Mouse (Mus musculus): ENCODE measurements around the gene Enpp3. TPM values are rescaled to one million over a fixed set of nuclear protein-coding genes. Genes with fewer than 3 reads are reported as not detected.

Gene Enpp3
- polyA plus RNA-seq, 1 experiment from 2014 or later: 3.4 TPM

DNA sequence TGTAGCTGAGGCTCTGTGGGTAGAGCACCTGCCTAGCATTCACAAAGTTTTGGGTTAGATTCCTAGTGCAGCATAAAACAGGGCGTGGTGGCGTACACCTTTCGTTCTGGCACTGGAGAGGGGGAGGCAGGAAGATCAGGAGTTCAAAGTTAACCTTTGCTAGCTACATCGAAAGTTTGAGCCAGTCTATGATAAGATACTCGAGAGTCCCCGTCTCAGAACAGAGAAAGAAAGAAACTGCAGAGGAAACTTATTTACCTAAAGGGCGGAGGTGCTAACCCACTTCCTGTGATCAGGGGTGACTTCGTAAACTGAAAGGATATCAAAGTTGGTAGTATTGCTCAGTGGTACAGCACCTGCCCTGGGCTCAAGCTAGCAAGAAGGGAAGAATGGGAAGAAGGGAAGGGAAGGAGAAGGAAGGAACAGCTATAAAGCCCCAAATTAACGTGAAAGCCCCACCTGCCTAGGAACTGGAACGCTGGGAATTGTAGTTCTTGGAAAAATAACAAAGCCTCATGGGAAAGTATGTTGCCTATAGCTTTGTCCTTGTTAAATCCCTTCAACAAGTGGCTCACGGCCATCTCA lies 88.3 kb downstream of the Enpp3 start:
- no peaks in the 10 kb centered on the region for H3K27me3 ChIP-seq (ENCODE audit: control insufficient read depth, insufficient read depth, low read length)
- 31% methylated on average over 11 of the region's 11 CpGs for WGBS
- no peak for TF ChIP-seq EP300 (optimal IDR thresholded peaks at IDR 0.05)
- no peak for TF ChIP-seq CTCF (IDR thresholded peaks at IDR 0.05; ENCODE audit: low read depth)
- ATAC-seq (ENCODE audit: low FRiP score, low TSS enrichment) (peak; percentile 89), DNase-seq (ENCODE audit: low spot score) (peak; percentile 48)
- H3K9ac ChIP-seq (ENCODE audit: low read length): 0 out of 2 replicates have a peak overlapping the region, but pooled peaks have one; percentile 8
- H3K36me3 ChIP-seq (ENCODE audit: control insufficient read depth, insufficient read depth, low read length): no peaks in the 10 kb centered on the region
- H3K4me2 ChIP-seq (replicated peaks; ENCODE audit: low read depth): peak overlapping the region; percentile 41
- H3K4me3 ChIP-seq (ENCODE audit: low read depth, low read length): peak overlapping the region; percentile 21
- H3K4me1 ChIP-seq (replicated peaks; ENCODE audit: control insufficient read depth, insufficient read depth): no peaks in the 10 kb centered on the region
- peak overlapping the region; percentile 56 for H3K27ac ChIP-seq (replicated peaks)
- H3K9me3 ChIP-seq (ENCODE audit: control insufficient read depth, low read length): no peaks in the 10 kb centered on the region

DNA sequence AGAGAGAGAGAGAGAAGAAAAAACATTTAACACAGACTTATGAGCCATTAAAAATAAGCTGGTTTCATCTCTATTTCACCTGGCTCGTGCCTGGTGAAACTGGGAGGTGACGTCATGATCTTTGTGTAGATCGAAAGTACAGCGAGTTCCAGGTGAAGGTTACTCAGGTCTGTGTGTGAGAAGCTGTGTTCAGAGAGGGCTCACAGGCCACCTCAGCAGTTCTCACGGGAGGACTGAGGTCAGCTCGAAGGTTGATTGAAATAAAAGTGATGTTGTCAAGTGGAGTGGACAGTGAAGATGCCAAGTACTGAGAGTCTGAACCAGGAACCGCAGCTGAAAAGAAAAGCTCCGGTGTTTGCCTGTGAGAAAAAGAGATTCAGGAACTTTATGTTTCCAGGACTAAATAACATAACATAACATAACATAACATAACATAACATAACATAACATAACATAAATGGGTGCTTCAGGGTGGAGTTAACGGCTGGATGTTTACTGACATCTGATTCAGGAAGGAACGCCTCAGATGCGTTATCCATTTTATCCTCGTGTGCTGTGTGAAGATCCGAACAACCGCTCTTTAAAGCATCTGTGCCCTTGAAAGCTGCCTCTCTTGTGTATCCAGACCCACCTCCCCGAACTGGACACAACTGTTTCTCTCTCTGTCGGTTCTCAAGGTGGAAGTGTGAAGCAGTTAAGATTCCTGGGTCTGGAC lies 88.9 kb downstream of the Enpp3 start:
- H3K27me3 ChIP-seq (ENCODE audit: control insufficient read depth, insufficient read depth, low read length): no peaks in the 10 kb centered on the region
- DNase-seq (ENCODE audit: low spot score) (peak; percentile 46), ATAC-seq (ENCODE audit: low FRiP score, low TSS enrichment) (peak; percentile 77; the same call in 1 of the 2 replicates)
- 45% methylated on average over 16 of the region's 16 CpGs for WGBS
- no peak for TF ChIP-seq EP300 (optimal IDR thresholded peaks at IDR 0.05)
- TF ChIP-seq CTCF (IDR thresholded peaks at IDR 0.05; ENCODE audit: low read depth): no peak
- H3K9ac ChIP-seq (ENCODE audit: low read length): no peak overlapping the region
- H3K36me3 ChIP-seq (ENCODE audit: control insufficient read depth, insufficient read depth, low read length): no peaks in the 10 kb centered on the region
- H3K4me1 ChIP-seq (replicated peaks; ENCODE audit: control insufficient read depth, insufficient read depth): no peaks in the 10 kb centered on the region
- peak overlapping the region; percentile 41 for H3K4me2 ChIP-seq (replicated peaks; ENCODE audit: low read depth)
- H3K27ac ChIP-seq (replicated peaks): peak overlapping the region; percentile 56
- H3K4me3 ChIP-seq (ENCODE audit: low read depth, low read length): peak overlapping the region; percentile 21; the same call in 1 of the 2 replicates
- no peaks in the 10 kb centered on the region for H3K9me3 ChIP-seq (ENCODE audit: control insufficient read depth, low read length)

DNA sequence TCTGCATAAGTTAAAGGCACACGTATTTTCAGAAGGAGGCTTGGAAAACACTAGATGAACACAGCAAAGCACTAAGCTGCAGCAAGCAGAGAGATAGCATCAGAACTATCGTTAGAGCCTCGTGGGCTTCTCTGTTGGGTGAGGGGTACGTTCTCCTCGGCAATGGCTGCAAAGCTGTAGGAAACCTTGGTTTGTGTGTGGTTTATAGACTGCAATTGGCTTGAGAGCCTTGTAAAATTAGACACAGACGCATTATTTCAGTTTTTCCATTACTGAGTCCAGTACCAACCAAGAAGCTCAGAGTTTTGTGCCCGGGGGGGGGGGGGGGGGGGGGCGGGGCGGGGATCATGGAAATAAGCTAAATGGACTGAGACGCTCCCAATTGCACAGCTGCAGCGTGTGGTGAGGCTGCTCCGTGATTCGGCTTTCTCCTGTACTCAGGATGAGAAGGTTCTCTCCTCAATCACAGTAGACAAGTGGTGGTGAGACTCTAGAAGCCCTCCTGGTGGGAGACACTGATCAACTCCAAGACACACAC lies 99.6 kb downstream of the Enpp3 start:
- H3K27me3 ChIP-seq (ENCODE audit: control insufficient read depth, insufficient read depth, low read length): no peaks in the 10 kb centered on the region
- 74% methylated on average over 13 of the region's 13 CpGs for WGBS
- H3K4me3 ChIP-seq (ENCODE audit: low read depth, low read length): no peak overlapping the region
- no peak for TF ChIP-seq EP300 (optimal IDR thresholded peaks at IDR 0.05)
- no peak for TF ChIP-seq CTCF (IDR thresholded peaks at IDR 0.05; ENCODE audit: low read depth)
- H3K9me3 ChIP-seq (ENCODE audit: control insufficient read depth, low read length): no peaks in the 10 kb centered on the region
- H3K27ac ChIP-seq (replicated peaks): no peak overlapping the region
- ATAC-seq (ENCODE audit: low FRiP score, low TSS enrichment) (no peak), DNase-seq (ENCODE audit: low spot score) (no peak)
- H3K9ac ChIP-seq (ENCODE audit: low read length): no peak overlapping the region
- no peaks in the 10 kb centered on the region for H3K4me1 ChIP-seq (replicated peaks; ENCODE audit: control insufficient read depth, insufficient read depth)
- H3K36me3 ChIP-seq (ENCODE audit: control insufficient read depth, insufficient read depth, low read length): no peaks in the 10 kb centered on the region
- H3K4me2 ChIP-seq (replicated peaks; ENCODE audit: low read depth): no peak overlapping the region

DNA sequence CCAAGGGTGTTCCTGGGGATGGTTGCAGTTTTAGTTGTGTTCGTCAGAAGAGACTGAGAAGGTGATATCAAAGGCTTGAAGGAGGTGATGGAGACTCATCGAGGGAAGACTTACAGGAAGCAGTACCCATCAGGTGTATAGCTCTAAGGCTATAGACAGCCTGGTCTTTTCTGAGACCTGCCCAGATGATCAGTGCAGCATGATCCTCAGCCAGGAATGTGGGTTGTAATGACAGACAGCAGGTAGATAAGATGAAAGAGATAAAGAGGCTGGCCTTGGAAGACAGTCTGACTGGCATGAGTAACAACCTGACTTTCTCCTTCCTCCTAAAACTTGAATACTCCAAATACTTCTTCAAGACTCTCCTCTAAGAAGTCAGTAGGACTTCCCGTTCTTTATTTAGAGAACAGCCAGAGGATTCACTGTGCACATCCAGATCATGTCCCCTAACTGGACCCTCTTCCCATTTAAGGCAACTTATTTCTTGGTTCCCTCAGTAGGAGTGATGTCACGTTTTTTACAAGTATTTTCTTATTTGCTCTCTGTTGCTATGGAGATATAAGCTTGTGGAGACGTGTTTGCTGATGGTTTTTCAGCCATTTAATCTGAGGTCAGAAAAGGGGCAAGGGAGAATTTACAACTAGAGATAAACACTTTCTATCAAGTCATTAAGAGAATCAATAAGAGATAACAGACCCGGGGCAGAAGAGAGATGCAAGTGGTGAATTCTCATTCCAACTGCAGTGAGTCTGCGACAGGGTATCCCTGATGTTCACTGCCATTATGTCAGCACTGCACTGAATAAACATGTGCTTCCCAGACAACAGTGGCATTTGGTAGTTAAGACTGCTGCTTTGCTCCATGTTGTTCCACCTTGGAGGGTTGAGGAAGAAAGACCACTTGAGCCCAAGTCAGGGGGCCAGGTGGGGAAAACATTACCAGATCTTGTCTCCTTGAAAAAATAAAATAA lies 101.1 kb downstream of the Enpp3 start:
- DNase-seq (ENCODE audit: low spot score): no peak
- H3K9me3 ChIP-seq (ENCODE audit: control insufficient read depth, low read length): no peaks in the 10 kb centered on the region
- no peak overlapping the region for H3K27ac ChIP-seq (replicated peaks)
- no peak for TF ChIP-seq CTCF (IDR thresholded peaks at IDR 0.05; ENCODE audit: low read depth)
- TF ChIP-seq EP300 (optimal IDR thresholded peaks at IDR 0.05): no peak
- no peak for ATAC-seq (ENCODE audit: low FRiP score, low TSS enrichment)
- H3K4me1 ChIP-seq (replicated peaks; ENCODE audit: control insufficient read depth, insufficient read depth): 0 out of 2 replicates have a peak, but pooled peaks cover 2% of the 10 kb centered on the region
- WGBS: 31% methylated on average over 7 of the region's 7 CpGs
- H3K9ac ChIP-seq (ENCODE audit: low read length): no peak overlapping the region
- H3K27me3 ChIP-seq (ENCODE audit: control insufficient read depth, insufficient read depth, low read length): no peaks in the 10 kb centered on the region
- no peaks in the 10 kb centered on the region for H3K36me3 ChIP-seq (ENCODE audit: control insufficient read depth, insufficient read depth, low read length)
- no peak overlapping the region for H3K4me3 ChIP-seq (ENCODE audit: low read depth, low read length)
- H3K4me2 ChIP-seq (replicated peaks; ENCODE audit: low read depth): no peak overlapping the region

DNA sequence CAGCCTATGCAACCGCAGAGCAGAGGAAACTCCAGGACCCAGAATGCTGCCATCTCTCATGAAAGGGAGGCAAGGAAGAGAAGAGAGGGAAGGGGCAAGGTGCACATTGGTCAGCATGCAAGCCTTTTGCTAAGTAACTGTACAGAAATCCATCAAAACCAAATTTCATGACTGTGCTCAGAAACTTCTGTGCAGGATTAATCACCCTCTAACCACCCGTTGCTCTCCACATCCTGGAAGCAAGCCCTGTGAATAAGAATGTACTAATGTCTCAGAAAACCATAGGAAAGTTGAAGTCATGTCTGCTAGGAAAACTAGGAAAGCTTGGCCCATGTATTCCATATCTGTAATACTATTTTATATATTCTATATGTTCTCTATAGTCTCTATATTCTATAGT lies 103.5 kb downstream of the Enpp3 start:
- Histone ChIP-seq H3K9me3 (ENCODE audit: control insufficient read depth, low read length) (no peaks in the 10 kb centered on the region), H3K36me3 (ENCODE audit: control insufficient read depth, insufficient read depth, low read length) (no peaks in the 10 kb centered on the region), H3K4me2 (replicated peaks; ENCODE audit: low read depth) (no peak overlapping the region), H3K4me3 (ENCODE audit: low read depth, low read length) (no peak overlapping the region), H3K4me1 (replicated peaks; ENCODE audit: control insufficient read depth, insufficient read depth) (0 out of 2 replicates have a peak, but pooled peaks cover 2% of the 10 kb centered on the region), H3K27ac (replicated peaks) (no peak overlapping the region), H3K9ac (ENCODE audit: low read length) (no peak overlapping the region), H3K27me3 (ENCODE audit: control insufficient read depth, insufficient read depth, low read length) (no peaks in the 10 kb centered on the region)
- TF ChIP-seq EP300 (optimal IDR thresholded peaks at IDR 0.05) (no peak), CTCF (IDR thresholded peaks at IDR 0.05; ENCODE audit: low read depth) (no peak)
- WGBS: 64% methylated on average over 2 of the region's 2 CpGs
- DNase-seq (ENCODE audit: low spot score) (no peak), ATAC-seq (ENCODE audit: low FRiP score, low TSS enrichment) (no peak)
